Mouse (Mus musculus): ENCODE results near the gene Tnpo1.
"Not testable (repeated sequence)": the region's sequence is repeated elsewhere in the genome, so short reads cannot be mapped to it uniquely, and the experiment has no call there.

The Tnpo1 gene

DNA sequence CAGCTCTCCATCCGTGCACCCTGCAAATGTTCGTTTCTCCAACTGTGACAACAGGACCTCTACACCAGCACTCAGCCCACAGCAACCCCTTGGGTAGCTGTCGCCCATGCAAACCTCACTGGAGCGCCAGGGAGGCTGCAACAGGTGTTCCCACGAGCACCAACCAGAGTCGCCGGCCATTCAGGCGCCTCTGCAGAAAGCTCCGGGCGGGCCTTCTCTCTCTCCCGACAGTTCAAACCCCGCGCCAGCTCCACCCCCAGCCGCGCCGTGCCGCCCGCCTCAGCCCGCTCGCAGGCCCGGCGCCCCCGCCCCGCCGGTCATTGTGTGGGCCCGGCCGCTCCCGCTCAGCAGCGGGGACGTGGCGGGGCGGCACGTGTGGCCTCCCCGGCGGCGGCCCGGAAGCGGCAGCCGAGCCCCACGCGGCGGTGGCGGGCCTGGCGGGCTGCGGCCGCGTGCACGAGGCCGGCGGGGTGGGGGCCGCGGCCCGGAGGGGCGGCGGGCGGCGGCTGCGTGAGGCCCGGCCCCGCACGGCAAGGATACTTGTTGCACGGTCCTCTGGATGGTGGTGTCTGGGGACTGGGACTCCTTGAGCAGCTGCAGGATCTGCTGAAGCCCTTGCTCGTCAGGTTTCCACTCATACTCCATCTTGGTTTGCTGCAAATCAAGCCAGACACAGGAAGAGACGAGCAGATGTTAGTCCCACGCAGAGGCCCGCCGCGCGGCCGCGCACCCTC lies 35.9 kb downstream of the Tnpo1 start:
- peak; percentile 84 for DNase-seq (ENCODE audit: low read depth, low spot score)

DNA sequence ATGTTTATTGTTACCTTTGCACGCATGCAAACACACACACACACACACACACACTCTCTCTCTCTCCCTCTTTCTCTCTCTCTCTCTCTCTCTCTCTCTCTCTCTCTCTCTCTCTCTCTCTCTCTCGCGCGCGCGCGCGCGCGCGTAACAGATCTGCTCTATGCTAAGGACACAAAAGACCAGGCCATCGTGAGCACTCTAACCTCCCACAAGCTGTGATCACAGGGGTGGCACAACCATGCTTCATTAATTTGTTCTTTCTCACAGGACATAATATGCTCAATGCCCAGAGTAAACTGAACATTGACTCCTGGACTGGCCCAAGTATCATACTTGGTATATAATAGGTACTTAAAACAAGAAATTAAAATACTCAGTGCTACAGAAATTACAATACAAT lies 37.0 kb downstream of the Tnpo1 start:
- DNase-seq (ENCODE audit: low read depth, low spot score) = no peak

GRCm38 (mm10) chr13:98883774-98884173 lies 42.4 kb downstream of the Tnpo1 start:
- no peak for DNase-seq (ENCODE audit: low read depth, low spot score)

GRCm38 (mm10) chr13:98881991-98882390 lies 44.2 kb downstream of the Tnpo1 start:
- DNase-seq (ENCODE audit: low read depth, low spot score) = no peak

DNA sequence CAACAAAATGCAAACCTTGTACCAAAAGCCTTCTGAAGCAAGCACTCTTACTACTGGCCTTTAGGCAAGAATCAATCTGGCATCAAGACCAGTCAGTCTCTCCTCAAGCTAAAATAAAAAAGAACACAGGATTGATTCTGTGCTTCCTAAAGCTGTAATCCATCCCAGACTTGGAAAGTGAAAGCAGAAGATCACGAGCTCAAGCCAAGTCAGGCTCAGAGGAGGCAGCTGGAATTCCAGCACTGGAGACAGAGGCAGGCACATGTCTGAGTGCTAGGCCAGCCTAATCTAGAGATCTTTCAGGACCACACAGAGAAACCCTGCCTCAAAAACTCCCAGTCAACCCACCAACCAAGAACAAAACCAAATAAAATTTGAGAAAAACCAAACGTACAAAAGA lies 45.8 kb downstream of the Tnpo1 start:
- DNase-seq (ENCODE audit: low read depth, low spot score) = no peak

- no peak for DNase-seq (ENCODE audit: low read depth, low spot score)
These were observed 46.8 kb downstream of the Tnpo1 start for GRCm38 (mm10) chr13:98879422-98879821.

- DNase-seq (ENCODE audit: low read depth, low spot score) = no peak
These were observed 49.0 kb downstream of the Tnpo1 start for GRCm38 (mm10) chr13:98877165-98877564.

DNA sequence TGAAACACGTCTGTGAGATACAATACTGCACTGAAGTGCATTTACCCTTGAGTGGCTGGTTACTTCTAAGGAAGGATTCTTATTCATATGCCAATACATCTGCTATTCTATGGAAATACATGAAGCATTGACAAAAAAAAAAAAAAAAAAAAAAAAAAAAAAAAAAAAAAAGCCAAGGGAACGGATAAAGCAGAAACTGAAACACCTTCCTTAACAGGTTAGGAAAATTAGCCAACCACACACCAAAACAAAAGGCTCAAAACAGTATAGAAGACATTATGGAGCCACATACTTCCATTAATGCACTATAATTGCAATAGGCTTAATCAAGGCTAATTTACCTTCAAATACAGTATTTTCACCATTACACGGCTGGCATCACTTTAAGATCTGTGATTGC lies 51.5 kb downstream of the Tnpo1 start:
- no peak for DNase-seq (ENCODE audit: low read depth, low spot score)

DNA sequence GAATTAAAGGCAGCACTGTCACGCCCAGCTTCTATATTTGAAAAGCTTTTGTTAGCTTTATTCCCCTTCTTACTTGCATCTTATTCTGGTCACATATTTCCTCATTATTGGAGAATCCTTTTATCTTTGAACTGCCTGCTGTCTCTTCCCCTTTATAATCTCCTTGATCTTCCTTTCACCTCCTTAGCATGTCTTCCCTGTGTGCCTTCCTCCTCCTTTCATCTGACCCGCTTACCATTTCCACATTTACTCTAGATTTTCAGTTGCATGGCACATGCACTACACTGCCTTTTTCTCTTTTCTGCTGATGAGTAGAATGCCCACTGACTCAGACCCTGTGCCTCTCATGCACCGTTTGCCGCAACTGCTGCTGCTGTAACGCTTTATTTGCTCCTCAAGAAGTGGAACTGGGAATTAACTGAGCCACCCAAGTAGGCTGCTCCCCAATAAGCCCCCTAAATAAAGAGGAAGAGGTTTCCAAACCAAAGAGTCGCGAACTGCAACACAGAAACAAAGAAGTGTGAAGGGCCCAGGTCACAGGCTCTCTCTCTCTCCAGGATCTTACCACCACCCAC lies 53.8 kb downstream of the Tnpo1 start:
- DNase-seq (ENCODE audit: low read depth, low spot score) = no peak

DNA sequence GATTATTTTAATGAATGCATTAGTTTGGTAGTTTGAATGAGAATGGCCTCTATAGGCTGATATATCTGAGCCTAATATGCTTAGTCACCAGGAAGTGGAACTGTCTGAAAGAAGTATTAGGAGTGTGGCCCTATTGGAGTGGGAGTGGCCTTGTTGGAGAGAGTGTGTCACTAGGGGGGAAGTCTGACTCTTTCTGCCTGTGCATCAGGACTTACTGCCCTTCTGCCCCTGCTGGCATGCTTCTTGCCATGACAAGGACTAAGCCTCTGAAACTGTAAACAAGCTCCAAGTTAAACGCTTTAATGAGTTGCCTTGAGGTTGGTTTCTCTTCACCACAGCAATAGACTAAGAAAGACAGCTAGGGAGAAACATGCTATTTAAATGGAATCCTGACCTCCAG lies 54.9 kb downstream of the Tnpo1 start:
- DNase-seq (ENCODE audit: low read depth, low spot score) = no peak

- DNase-seq (ENCODE audit: low read depth, low spot score) = peak; percentile 8
These were observed 57.8 kb downstream of the Tnpo1 start for GRCm38 (mm10) chr13:98868236-98868923.

DNA sequence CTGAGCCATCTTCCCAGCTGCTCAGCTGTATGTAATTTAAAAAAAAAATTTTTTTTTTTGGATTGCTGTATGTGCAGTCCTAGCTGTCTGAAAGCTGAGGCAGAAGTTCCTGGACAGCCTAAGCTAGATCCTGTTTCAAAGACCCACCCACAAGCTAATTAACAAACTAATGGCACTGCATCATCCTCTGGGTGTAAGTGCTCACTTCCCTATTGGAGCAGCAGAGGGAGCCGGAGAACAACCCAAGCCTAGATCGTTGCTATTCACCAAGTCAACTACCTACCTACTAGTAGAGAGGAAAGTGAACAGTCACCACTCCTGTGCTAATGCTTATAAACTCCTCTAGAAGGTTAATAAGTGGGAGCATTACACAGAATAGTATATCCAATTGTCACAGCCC lies 58.4 kb downstream of the Tnpo1 start:
- peak; percentile 92 for DNase-seq (ENCODE audit: low read depth, low spot score)

DNA sequence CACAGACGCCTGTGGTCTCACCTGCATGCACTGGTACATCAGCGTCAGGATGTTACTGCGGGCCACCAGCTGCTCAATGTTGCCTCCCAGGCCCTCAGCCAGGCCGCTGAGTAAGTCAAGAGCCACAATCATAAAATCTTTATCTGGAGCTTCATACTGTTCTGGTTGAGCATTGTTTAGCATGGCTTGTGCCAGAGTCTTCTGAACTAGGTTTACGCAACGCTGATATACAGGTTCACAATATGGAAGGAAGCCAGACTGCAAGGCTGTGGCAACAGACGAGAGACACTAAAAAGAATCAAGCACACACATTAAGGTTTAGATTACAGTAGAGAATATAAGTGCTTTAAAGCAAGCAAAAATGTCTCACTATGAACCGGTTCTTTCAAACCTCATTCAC lies 70.9 kb downstream of the Tnpo1 start:
- DNase-seq (ENCODE audit: low read depth, low spot score) = no peak

- no peak for DNase-seq (ENCODE audit: low read depth, low spot score)
These were observed 80.4 kb downstream of the Tnpo1 start for GRCm38 (mm10) chr13:98845794-98846193.

GRCm38 (mm10) chr13:98836423-98837088 lies 89.6 kb downstream of the Tnpo1 start:
- peak; percentile 62 for DNase-seq (ENCODE audit: low read depth, low spot score)

GRCm38 (mm10) chr13:98835740-98836139 lies 90.4 kb downstream of the Tnpo1 start:
- no peak for DNase-seq (ENCODE audit: low read depth, low spot score)

DNA sequence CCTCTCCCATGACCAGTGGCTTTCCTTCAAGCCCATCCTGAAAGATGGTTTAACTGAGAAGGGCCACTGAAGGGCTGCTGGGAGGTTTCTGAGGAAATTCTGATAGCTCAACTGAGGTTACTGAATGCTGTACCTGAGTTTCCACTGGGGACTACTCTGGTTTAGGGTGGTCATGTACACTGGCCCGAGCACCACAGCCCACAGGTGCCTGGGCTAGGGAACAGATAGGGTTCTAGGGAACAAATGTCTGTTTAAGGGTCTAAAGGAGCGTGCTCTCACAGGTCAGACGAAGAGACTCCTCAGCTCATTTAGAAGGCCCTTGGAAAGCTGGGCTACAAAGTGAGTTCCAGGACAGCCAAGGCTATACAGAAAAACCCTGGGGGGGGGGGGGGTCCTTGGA lies 91.5 kb downstream of the Tnpo1 start:
- DNase-seq (ENCODE audit: low read depth, low spot score) = no peak

- peak; percentile 49 for DNase-seq (ENCODE audit: low read depth, low spot score)
These were observed 92.0 kb downstream of the Tnpo1 start for GRCm38 (mm10) chr13:98834199-98834598.

GRCm38 (mm10) chr13:98832451-98833450 lies 93.4 kb downstream of the Tnpo1 start:
- peak; percentile 59 for DNase-seq (ENCODE audit: low read depth, low spot score)

GRCm38 (mm10) chr13:98829026-98829425 lies 97.2 kb downstream of the Tnpo1 start:
- DNase-seq (ENCODE audit: low read depth, low spot score) = not testable (repeated sequence)

DNA sequence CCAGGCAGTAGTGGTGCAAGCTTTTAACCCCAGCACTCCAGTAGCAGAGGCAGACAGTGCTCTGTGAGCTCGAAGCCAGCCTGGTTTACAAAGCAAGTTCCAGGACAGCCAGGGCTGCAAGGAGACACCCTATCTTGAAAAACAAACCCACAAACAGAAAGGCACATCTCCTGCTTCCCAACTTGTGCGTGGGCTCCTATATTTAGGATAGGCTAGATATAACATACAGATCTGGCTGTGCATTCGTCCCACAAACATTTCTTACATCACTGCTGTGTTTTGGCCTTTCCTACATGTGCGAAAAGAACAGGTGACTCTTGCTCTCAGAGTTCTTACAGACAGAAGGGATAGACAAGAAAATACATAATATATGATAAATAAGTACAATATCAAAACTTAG lies 100.6 kb downstream of the Tnpo1 start:
- DNase-seq (ENCODE audit: low read depth, low spot score) = no peak
